Mouse (Mus musculus): ENCODE measurements around the gene Usp6nl.

- TF ChIP-seq EP300 (optimal IDR thresholded peaks at IDR 0.05) (no peak), CTCF (IDR thresholded peaks at IDR 0.05; ENCODE audit: low read depth) (no peak)
Measured at GRCm38 (mm10) chr2:6444015-6444414, 121.5 kb downstream of the Usp6nl start.

Data from stomach, postnatal 0 days (tissue).